Mouse (Mus musculus) embryonic facial prominence, embryonic 15.5 days (tissue): ENCODE results near the gene Gm21969. TPM values are rescaled to one million over a fixed set of nuclear protein-coding genes. Genes with fewer than 3 reads are reported as not detected.

ENCODE experiments used
- ATAC-seq: fragments of 200-750 bp; cut with Nextera tagmentation; 2 replicates; pipeline ENCODE4 v1.8.0; 2017; ENCODE audit warnings: low read depth, moderate TSS enrichment; ENCODE audit not compliant: insufficient number of reproducible peaks, low FRiP score, low TSS enrichment
- H3K27ac ChIP-seq: fragments of 300-500 bp; sonication (generic); replicated peaks from 2 replicates; pipeline ENCODE4 v1.5.1; 2015; ENCODE audit warnings: mild to moderate bottlenecking, inconsistent platforms
- H3K27me3 ChIP-seq: fragments of 300-500 bp; sonication (generic); 2 replicates; pipeline ENCODE4 v1.6.1; 2015; ENCODE audit warnings: inconsistent platforms
- H3K36me3 ChIP-seq: fragments of 300-500 bp; sonication (generic); 2 replicates; pipeline ENCODE4 v1.6.1; 2015; ENCODE audit warnings: mild to moderate bottlenecking, inconsistent platforms
- H3K4me1 ChIP-seq: fragments of 300-500 bp; sonication (generic); 2 replicates; pipeline ENCODE4 v1.6.1; 2015; ENCODE audit warnings: inconsistent platforms
- H3K4me2 ChIP-seq: fragments of 300-500 bp; sonication (generic); replicated peaks from 2 replicates; pipeline ENCODE4 v1.6.1; 2015; ENCODE audit warnings: mild to moderate bottlenecking, inconsistent platforms
- H3K4me3 ChIP-seq: fragments of 300-500 bp; sonication (generic); replicated peaks from 2 replicates; pipeline ENCODE4 v1.5.1; 2015; ENCODE audit warnings: mild to moderate bottlenecking, inconsistent platforms
- H3K9ac ChIP-seq: fragments of 300-500 bp; sonication (generic); 2 replicates; pipeline ENCODE4 v1.6.1; 2015; ENCODE audit warnings: inconsistent platforms
- H3K9me3 ChIP-seq: fragments of 300-500 bp; sonication (generic); replicated peaks from 2 replicates; pipeline ENCODE4 v1.6.1; 2016; ENCODE audit warnings: inconsistent platforms
- WGBS: fragments of 180-500 bp; shearing (Covaris S2); methylation state at CpG from one replicate; pipeline ENCODE4 v1.1.7; 2015; 5-methylcytosine and 5-hydroxymethylcytosine counted together
- polyA plus RNA-seq: library from polyadenylated mRNA; unstranded; fragments of >200 nt; fragmentation: Nextera tagmentation; extraction: Ambion mirVana; gene quantifications from 2 replicates; pipeline ENCODE4 v1.2.1, GENCODE M21; 2015

Gm21969 gene
- polyA plus RNA-seq, 1 experiment from 2014 or later, result not detected

DNA sequence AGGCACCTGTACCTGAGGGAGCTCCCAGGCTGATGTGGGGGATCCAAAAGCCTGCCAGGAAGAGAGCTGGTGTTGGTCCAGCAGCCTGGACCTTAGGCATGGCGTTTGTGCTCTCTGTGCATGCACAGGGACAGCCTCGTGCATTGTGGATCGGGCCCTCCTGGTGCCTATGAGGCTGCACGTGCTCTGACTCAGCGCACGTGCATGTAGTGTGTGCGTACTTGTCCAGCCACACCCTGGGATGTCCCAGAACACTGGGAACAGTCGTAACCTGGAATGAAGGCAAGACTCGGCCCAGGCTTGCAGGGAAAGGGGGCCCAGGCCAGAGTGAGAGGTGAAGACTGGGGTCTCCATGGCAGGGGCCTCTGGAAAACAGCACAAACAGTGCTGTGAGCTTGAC is 34.9 kb downstream of the Gm21969 start:
- no peaks in the 10 kb centered on the region for H3K9me3 ChIP-seq
- H3K9ac ChIP-seq, result no peak overlapping the region
- H3K36me3 ChIP-seq, result peaks cover 11% of the 10 kb centered on the region; the same call in 1 of the 2 replicates
- no peak overlapping the region for H3K4me3 ChIP-seq
- no peak overlapping the region for H3K27ac ChIP-seq
- peaks cover 21% of the 10 kb centered on the region for H3K4me1 ChIP-seq
- peaks cover 10% of the 10 kb centered on the region; the same call in 1 of the 2 replicates for H3K27me3 ChIP-seq
- no peak for ATAC-seq
- 81% methylated on average over 9 of the region's 9 CpGs for WGBS
- no peak overlapping the region for H3K4me2 ChIP-seq

GRCm38 (mm10) chr4:139638356-139638755 is 35.4 kb downstream of the Gm21969 start:
- Histone ChIP-seq H3K9ac (no peak overlapping the region), H3K4me3 (no peak overlapping the region), H3K4me1 (peaks cover 21% of the 10 kb centered on the region), H3K9me3 (no peaks in the 10 kb centered on the region), H3K27me3 (peaks cover 10% of the 10 kb centered on the region; the same call in 1 of the 2 replicates), H3K27ac (no peak overlapping the region), H3K4me2 (no peak overlapping the region), H3K36me3 (peaks cover 11% of the 10 kb centered on the region; the same call in 1 of the 2 replicates)
- 95% methylated on average over 16 of the region's 16 CpGs for WGBS
- ATAC-seq, result no peak

GRCm38 (mm10) chr4:139639801-139640200 is 36.8 kb downstream of the Gm21969 start:
- H3K4me3 ChIP-seq, result no peak overlapping the region
- H3K9ac ChIP-seq, result no peak overlapping the region
- H3K4me2 ChIP-seq, result no peak overlapping the region
- no peak overlapping the region for H3K27ac ChIP-seq
- no peak for ATAC-seq
- peaks cover 8% of the 10 kb centered on the region; the same call in 1 of the 2 replicates for H3K36me3 ChIP-seq
- peaks cover 10% of the 10 kb centered on the region; the same call in 1 of the 2 replicates for H3K27me3 ChIP-seq
- H3K4me1 ChIP-seq, result peaks cover 21% of the 10 kb centered on the region
- no peaks in the 10 kb centered on the region for H3K9me3 ChIP-seq
- WGBS, result 64% methylated on average over 12 of the region's 12 CpGs

DNA sequence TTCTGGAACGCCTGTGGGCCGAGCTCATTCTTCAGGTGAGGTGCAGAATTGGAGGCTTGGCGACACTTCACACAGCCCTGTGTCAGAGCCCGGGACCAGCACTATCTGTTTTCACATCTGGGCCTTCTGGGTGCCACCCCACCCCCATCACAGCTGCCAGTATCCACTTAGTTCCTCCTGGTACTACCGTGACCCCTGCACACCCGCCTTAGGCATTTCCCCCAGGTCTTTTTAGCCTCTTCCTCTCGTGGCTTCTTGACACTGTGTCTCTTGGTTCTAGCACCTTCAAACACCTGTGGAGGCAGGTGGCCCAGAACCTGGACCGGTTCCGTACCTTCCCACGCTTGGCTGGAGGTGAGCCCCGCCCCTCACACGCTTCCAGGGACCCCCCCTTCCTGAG is 37.3 kb downstream of the Gm21969 start:
- Histone ChIP-seq H3K36me3 (peaks cover 8% of the 10 kb centered on the region; the same call in 1 of the 2 replicates), H3K27ac (no peak overlapping the region), H3K4me3 (no peak overlapping the region), H3K4me2 (no peak overlapping the region), H3K27me3 (peaks cover 10% of the 10 kb centered on the region; the same call in 1 of the 2 replicates), H3K4me1 (peaks cover 21% of the 10 kb centered on the region), H3K9me3 (no peaks in the 10 kb centered on the region), H3K9ac (no peak overlapping the region)
- WGBS, result 65% methylated on average over 12 of the region's 12 CpGs
- ATAC-seq, result no peak

- Histone ChIP-seq H3K9ac (no peak overlapping the region), H3K4me1 (peaks cover 21% of the 10 kb centered on the region), H3K9me3 (no peaks in the 10 kb centered on the region), H3K27ac (no peak overlapping the region), H3K36me3 (peaks cover 8% of the 10 kb centered on the region; the same call in 1 of the 2 replicates), H3K4me3 (no peak overlapping the region), H3K4me2 (no peak overlapping the region), H3K27me3 (peaks cover 10% of the 10 kb centered on the region; the same call in 1 of the 2 replicates)
- 57% methylated on average over 6 of the region's 6 CpGs for WGBS
- no peak for ATAC-seq
These were observed 37.8 kb downstream of the Gm21969 start for GRCm38 (mm10) chr4:139640775-139641174.

- no peak overlapping the region for H3K27ac ChIP-seq
- H3K36me3 ChIP-seq, result 0 out of 2 replicates have a peak, but pooled peaks cover 11% of the 10 kb centered on the region
- H3K4me2 ChIP-seq, result peak overlapping the region; percentile 44
- H3K4me1 ChIP-seq, result peaks cover 21% of the 10 kb centered on the region
- H3K9ac ChIP-seq, result no peak overlapping the region
- peak overlapping the region; percentile 20; the same call in 1 of the 2 replicates for H3K4me3 ChIP-seq
- H3K9me3 ChIP-seq, result no peaks in the 10 kb centered on the region
- peaks cover 10% of the 10 kb centered on the region; the same call in 1 of the 2 replicates for H3K27me3 ChIP-seq
- 9% methylated on average over 30 of the region's 30 CpGs for WGBS
- ATAC-seq, result no peak; the same call in 1 of the 2 replicates
These were observed 38.9 kb downstream of the Gm21969 start for GRCm38 (mm10) chr4:139641829-139642425.

GRCm38 (mm10) chr4:139643972-139644371 is 41.0 kb downstream of the Gm21969 start:
- H3K4me1 ChIP-seq, result peaks cover 21% of the 10 kb centered on the region
- H3K27me3 ChIP-seq, result peaks cover 10% of the 10 kb centered on the region; the same call in 1 of the 2 replicates
- no peak; the same call in 1 of the 2 replicates for ATAC-seq
- H3K27ac ChIP-seq, result no peak overlapping the region
- no peak overlapping the region for H3K4me3 ChIP-seq
- WGBS, result 15% methylated on average over 9 of the region's 9 CpGs
- no peak overlapping the region for H3K4me2 ChIP-seq
- no peaks in the 10 kb centered on the region for H3K9me3 ChIP-seq
- peaks cover 18% of the 10 kb centered on the region for H3K36me3 ChIP-seq
- no peak overlapping the region for H3K9ac ChIP-seq

- peaks cover 7% of the 10 kb centered on the region; the same call in 1 of the 2 replicates for H3K27me3 ChIP-seq
- no peak overlapping the region for H3K27ac ChIP-seq
- H3K4me3 ChIP-seq, result no peak overlapping the region
- H3K9ac ChIP-seq, result no peak overlapping the region
- peaks cover 7% of the 10 kb centered on the region for H3K4me1 ChIP-seq
- H3K4me2 ChIP-seq, result no peak overlapping the region
- H3K36me3 ChIP-seq, result peaks cover 20% of the 10 kb centered on the region
- no peaks in the 10 kb centered on the region for H3K9me3 ChIP-seq
- ATAC-seq, result no peak
- 88% methylated on average over 7 of the region's 7 CpGs for WGBS
These were observed 43.9 kb downstream of the Gm21969 start for GRCm38 (mm10) chr4:139646916-139647315.

- no peak overlapping the region for H3K4me3 ChIP-seq
- H3K27me3 ChIP-seq, result no peaks in the 10 kb centered on the region
- H3K36me3 ChIP-seq, result peaks cover 20% of the 10 kb centered on the region
- WGBS, result 85% methylated on average over 15 of the region's 15 CpGs
- H3K9me3 ChIP-seq, result no peaks in the 10 kb centered on the region
- H3K9ac ChIP-seq, result no peak overlapping the region
- no peak for ATAC-seq
- H3K4me1 ChIP-seq, result no peaks in the 10 kb centered on the region
- no peak overlapping the region for H3K4me2 ChIP-seq
- no peak overlapping the region for H3K27ac ChIP-seq
These were observed 47.2 kb downstream of the Gm21969 start for GRCm38 (mm10) chr4:139650086-139650743.

DNA sequence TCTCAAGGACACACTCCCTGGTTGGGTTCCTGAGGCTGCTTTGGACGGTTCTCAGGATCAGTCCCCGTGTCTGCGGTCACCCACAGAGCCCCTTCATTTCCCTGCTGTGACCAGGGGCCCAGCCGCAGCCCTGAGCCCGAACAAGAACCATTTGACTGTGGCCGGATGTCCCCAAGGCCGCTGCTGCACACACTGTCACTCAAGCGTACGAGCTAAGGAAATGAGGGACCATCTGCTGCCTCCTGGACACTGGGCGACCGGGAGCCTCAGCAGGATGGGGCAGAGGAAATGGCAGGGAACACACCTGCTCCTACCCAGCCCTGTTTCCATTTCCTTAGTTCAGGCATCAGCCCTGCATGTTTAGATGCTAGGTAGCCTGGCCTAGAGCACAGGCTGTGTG is 47.9 kb downstream of the Gm21969 start:
- Histone ChIP-seq H3K9me3 (no peaks in the 10 kb centered on the region), H3K4me1 (no peaks in the 10 kb centered on the region), H3K4me3 (no peak overlapping the region), H3K27me3 (no peaks in the 10 kb centered on the region), H3K9ac (no peak overlapping the region), H3K4me2 (no peak overlapping the region), H3K36me3 (peaks cover 20% of the 10 kb centered on the region), H3K27ac (no peak overlapping the region)
- ATAC-seq, result no peak
- 70% methylated on average over 11 of the region's 11 CpGs for WGBS

DNA sequence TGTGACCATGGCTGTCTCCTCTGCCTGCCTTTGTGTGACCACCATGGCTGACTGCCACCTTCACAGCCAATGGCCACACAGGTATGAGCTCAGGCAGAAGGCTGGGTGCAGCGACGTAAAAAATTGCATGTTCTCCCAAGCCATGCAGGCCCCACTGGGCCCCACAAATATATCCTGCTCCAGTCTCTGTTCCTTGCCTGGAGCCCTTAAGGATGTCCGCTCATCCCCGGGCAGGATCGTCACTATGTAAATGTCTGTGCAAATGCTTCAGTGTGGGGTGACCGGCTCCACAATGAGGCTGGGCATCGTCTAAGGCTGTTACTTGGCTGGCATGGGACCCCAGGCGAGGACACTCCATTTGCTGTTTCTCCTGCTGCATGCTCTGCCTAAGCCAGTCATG is 50.3 kb downstream of the Gm21969 start, which contains the start of gene Tas1r2:
Gene Tas1r2 (plus strand): TSS at position 301 of the 400 bp plus-strand sequence.
- no peaks in the 10 kb centered on the region for H3K27me3 ChIP-seq
- no peak within 1 kb of the TSS for H3K27ac ChIP-seq
- no peak within 1 kb of the TSS for H3K9ac ChIP-seq
- no peak within 1 kb of the TSS for H3K4me2 ChIP-seq
- no peaks in the 10 kb centered on the region for H3K9me3 ChIP-seq
- peaks cover 7% of the 10 kb centered on the region for H3K36me3 ChIP-seq
- 86% methylated on average over 8 of the region's 8 CpGs for WGBS
- H3K4me1 ChIP-seq, result no peaks in the 10 kb centered on the region
- no peak for ATAC-seq
- no peak within 1 kb of the TSS for H3K4me3 ChIP-seq
